Mouse (Mus musculus): Measurements from ENCODE around the gene Hist1h3e. TPM values are rescaled to one million over a fixed set of nuclear protein-coding genes. Genes with fewer than 3 reads are reported as not detected.
"Not testable (repeated sequence)": the region's sequence is repeated elsewhere in the genome, so short reads cannot be mapped to it uniquely, and the experiment has no call there.

Hist1h3e gene
- polyA plus RNA-seq, 1 experiment from 2014 or later = 5.0 TPM

DNA sequence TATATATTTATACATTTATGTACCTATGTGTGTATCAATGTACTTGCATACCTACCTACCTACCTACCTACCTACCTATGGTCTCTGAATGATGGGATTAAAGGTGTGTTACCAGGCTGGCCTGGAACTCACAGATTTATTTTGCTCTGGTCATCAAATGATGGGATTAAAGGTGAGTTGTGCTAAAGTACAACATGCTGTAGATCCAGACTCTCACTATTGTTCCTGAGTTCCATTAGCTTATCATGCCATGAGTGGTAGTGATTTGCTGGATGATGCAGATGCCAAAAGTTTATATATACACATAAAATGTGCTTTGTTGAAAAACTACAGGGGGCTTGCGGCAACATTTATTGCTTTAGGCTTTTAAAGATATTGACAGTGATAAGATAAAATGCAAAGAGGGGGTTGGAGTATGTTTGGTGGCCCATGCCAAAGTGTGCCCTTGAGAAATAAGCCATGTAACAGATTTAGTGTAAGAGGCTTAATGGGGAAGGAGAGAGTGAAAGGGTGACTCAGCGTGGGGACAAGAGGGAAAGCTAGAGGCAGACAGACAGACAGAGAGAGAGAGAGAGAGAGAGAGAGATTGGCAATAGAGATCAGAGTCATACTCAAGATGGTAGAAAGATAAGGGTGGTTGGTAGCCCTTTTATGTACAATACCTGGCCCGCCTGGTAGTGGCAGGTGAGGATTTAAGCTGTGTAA, 25.0 kb downstream of the Hist1h3e start:
- Histone ChIP-seq H3K36me3 (ENCODE audit: insufficient read depth, low read length) (no peaks in the 10 kb centered on the region), H3K27ac (no peak overlapping the region), H3K4me1 (replicated peaks; ENCODE audit: insufficient read depth, low read length) (peaks cover 11% of the 10 kb centered on the region), H3K27me3 (ENCODE audit: insufficient read depth, low read length) (no peaks in the 10 kb centered on the region), H3K4me2 (ENCODE audit: low read length) (peak overlapping the region; percentile 70), H3K9me3 (replicated peaks; ENCODE audit: low read length) (no peaks in the 10 kb centered on the region), H3K9ac (ENCODE audit: low read depth, low read length) (no peak overlapping the region), H3K4me3 (replicated peaks; ENCODE audit: low read depth, low read length) (peak overlapping the region; percentile 43; the same call in 1 of the 2 replicates)
- DNase-seq (ENCODE audit: low spot score) (no peak), ATAC-seq (replicated peaks; ENCODE audit: low FRiP score, low read depth) (no peak)
- 78% methylated on average over 3 of the region's 3 CpGs for WGBS
- TF ChIP-seq CTCF (IDR thresholded peaks at IDR 0.05; ENCODE audit: low read depth) = no peak

DNA sequence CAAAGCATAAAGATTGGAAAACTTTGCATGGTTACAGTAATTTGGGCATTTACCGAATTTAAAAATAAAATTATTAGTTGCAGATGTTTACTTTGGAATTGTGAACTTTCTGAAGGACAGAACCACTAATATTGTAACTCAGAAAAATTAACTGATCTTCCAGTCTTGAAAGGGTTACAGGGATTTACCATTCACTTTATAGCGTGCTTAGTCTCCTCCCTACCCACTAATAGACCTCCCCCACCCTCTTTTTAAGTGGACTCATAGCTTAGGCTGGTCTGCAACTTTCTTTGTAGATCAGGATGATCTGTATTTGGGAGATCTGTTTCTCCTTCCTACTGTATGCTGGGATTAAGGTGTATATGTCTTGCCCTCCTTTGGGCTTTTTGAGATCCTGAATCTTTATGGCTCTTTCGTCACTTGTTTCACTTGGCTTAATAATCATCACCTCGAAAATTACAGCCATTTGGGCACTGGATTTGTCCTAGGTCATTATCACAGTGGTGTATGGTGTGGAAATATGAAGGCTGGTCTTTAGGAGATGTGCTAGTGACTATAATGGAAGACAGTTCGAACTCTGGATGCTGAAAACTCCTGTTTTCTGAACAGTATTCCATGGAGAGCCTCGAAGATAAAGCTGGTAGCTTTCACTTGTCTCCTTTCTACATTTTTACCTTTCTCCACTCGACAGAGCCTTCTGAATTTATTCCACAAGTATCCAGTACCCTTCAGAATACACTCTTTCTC, 25.9 kb downstream of the Hist1h3e start:
- peak overlapping the region; percentile 43; the same call in 1 of the 2 replicates for H3K9ac ChIP-seq (ENCODE audit: low read depth, low read length)
- no peak for TF ChIP-seq CTCF (IDR thresholded peaks at IDR 0.05; ENCODE audit: low read depth)
- H3K4me2 ChIP-seq (ENCODE audit: low read length) = peak overlapping the region; percentile 70
- WGBS = 13% methylated on average over 7 of the region's 7 CpGs
- no peaks in the 10 kb centered on the region for H3K36me3 ChIP-seq (ENCODE audit: insufficient read depth, low read length)
- H3K27me3 ChIP-seq (ENCODE audit: insufficient read depth, low read length) = no peaks in the 10 kb centered on the region
- no peak overlapping the region for H3K27ac ChIP-seq
- peak; percentile 53 for DNase-seq (ENCODE audit: low spot score)
- no peak for ATAC-seq (replicated peaks; ENCODE audit: low FRiP score, low read depth)
- peaks cover 13% of the 10 kb centered on the region for H3K4me1 ChIP-seq (replicated peaks; ENCODE audit: insufficient read depth, low read length)
- H3K4me3 ChIP-seq (replicated peaks; ENCODE audit: low read depth, low read length) = peak overlapping the region; percentile 43
- H3K9me3 ChIP-seq (replicated peaks; ENCODE audit: low read length) = no peaks in the 10 kb centered on the region

DNA sequence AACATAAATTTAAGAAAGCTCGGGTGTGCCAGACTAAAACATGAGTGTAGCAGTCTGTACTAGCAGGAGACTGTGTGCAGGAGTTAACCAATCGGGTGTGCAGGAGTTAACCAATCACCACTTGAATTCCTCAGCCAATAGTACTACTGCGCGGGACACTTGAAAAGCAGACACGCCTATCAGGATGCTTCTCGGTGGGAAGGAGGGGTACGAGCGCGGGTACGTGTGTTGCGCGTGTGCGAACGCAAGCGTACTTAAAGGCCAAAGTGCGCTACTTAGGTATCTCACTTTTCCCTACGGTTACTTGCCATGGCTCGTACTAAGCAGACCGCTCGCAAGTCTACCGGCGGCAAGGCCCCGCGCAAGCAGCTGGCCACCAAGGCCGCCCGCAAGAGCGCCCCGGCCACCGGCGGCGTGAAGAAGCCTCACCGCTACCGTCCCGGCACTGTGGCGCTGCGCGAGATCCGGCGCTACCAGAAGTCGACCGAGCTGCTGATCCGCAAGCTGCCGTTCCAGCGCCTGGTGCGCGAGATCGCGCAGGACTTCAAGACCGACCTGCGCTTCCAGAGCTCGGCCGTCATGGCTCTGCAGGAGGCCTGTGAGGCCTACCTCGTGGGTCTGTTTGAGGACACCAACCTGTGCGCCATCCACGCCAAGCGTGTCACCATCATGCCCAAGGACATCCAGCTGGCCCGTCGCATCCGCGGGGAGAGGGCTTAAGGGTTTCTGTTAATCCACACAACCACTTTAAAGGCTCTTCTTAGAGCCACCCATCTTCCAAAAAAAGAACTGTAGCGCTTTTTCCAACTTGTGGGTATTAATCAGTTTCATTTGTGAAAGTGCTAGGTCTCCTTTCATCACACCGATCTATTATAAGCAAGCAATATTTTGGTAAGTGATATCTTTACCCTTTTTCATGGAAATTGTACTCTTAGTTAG, 26.8 kb downstream of the Hist1h3e start, which contains the start of gene Hist1h3g:
Gene Hist1h3g, plus strand, starts transcription at position 286 of the 939 bp plus-strand sequence.
- H3K36me3 ChIP-seq (ENCODE audit: insufficient read depth, low read length); H3K9me3 ChIP-seq (replicated peaks; ENCODE audit: low read length); H3K27me3 ChIP-seq (ENCODE audit: insufficient read depth, low read length): not testable (repeated sequence)
- Histone ChIP-seq H3K27ac (peak within 1 kb of the TSS; percentile 81), H3K4me2 (ENCODE audit: low read length) (peak within 1 kb of the TSS; percentile 70), H3K9ac (ENCODE audit: low read depth, low read length) (peak within 1 kb of the TSS; percentile 48), H3K4me1 (replicated peaks; ENCODE audit: insufficient read depth, low read length) (peaks cover 13% of the 10 kb centered on the region), H3K4me3 (replicated peaks; ENCODE audit: low read depth, low read length) (peak within 1 kb of the TSS; percentile 43)
- peak; percentile 85 for ATAC-seq (replicated peaks; ENCODE audit: low FRiP score, low read depth)
- DNase-seq (ENCODE audit: low spot score) = peak; percentile 99
- WGBS = under 1% methylated on average over 41 of the region's 62 CpGs

DNA sequence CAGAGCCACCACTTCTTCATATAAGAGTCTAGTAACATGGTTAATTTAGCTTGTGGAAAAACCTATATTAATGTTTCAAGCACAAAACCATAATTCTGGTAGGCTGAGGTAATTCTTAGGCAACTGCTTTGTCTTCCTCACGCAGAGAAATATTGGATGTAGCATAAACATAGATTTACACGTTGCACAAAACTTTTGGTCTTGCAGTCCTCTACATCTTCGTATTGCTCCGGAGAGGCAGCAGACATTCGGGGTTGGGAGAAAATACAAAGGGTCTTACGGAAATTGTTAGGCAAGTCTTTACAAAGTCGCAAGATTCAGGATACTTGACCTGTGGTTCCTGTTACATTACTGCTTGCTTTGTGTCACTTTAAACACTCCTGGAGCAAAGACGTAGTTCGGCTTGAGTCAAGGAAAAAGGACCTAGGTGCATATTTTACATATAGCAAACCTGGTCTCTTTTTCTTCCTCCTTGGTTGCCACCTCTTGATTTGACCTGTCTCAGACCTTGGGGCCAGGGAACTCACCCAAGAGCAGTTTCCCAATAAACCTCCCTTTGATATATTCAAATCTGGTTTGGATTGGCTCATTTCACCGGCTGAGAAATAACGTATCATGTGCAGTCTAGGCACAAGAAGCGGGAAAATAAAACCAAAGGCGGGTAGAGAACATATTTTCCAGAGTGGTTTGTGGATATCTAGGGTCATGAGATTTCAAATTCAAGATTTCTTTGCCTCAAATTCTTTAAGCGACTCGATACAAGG, 27.6 kb downstream of the Hist1h3e start:
- Histone ChIP-seq H3K27me3 (ENCODE audit: insufficient read depth, low read length) (no peaks in the 10 kb centered on the region), H3K9me3 (replicated peaks; ENCODE audit: low read length) (no peaks in the 10 kb centered on the region), H3K9ac (ENCODE audit: low read depth, low read length) (peak overlapping the region; percentile 48), H3K36me3 (ENCODE audit: insufficient read depth, low read length) (no peaks in the 10 kb centered on the region), H3K4me2 (ENCODE audit: low read length) (peak overlapping the region; percentile 70), H3K4me3 (replicated peaks; ENCODE audit: low read depth, low read length) (peak overlapping the region; percentile 43), H3K27ac (peak overlapping the region; percentile 81), H3K4me1 (replicated peaks; ENCODE audit: insufficient read depth, low read length) (peaks cover 13% of the 10 kb centered on the region)
- no peak for TF ChIP-seq CTCF (IDR thresholded peaks at IDR 0.05; ENCODE audit: low read depth)
- 1% methylated on average over 15 of the region's 15 CpGs for WGBS
- peak; percentile 18 for DNase-seq (ENCODE audit: low spot score)
- ATAC-seq (replicated peaks; ENCODE audit: low FRiP score, low read depth) = 0 out of 2 replicates have a peak, but pooled peaks have one; percentile 3

DNA sequence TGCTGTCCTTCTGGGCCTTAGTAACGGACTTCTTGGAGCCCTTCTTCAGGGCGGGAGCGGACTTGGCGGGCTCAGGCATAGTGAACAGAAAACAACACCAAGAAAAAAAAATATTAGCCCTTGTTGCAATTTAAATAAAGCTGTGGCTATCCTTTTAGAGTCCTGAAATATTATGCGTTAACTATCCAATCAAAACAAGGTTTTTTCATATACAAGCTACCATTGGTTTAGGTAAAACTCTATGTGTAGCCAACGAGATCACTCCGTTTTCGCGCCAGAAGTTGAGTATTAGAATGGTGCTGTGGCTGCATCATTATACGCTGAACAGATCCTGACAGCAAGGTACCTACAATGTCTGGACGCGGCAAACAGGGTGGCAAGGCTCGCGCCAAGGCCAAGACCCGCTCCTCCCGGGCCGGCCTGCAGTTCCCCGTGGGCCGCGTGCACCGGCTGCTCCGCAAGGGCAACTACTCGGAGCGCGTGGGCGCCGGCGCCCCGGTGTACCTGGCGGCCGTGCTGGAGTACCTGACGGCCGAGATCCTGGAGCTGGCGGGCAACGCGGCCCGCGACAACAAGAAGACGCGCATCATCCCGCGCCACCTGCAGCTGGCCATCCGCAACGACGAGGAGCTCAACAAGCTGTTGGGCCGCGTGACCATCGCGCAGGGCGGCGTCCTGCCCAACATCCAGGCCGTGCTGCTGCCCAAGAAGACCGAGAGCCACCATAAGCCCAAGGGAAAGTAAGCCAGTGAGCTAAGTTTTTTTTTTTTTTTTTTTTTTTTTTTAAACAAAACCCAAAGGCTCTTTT, 28.4 kb downstream of the Hist1h3e start, which contains the start of gene Hist1h2af:
Gene Hist1h2af, plus strand, starts transcription at position 347 of the 808 bp plus-strand sequence.
- peaks cover 13% of the 10 kb centered on the region for H3K4me1 ChIP-seq (replicated peaks; ENCODE audit: insufficient read depth, low read length)
- H3K9ac ChIP-seq (ENCODE audit: low read depth, low read length) = peak within 1 kb of the TSS; percentile 78
- H3K36me3 ChIP-seq (ENCODE audit: insufficient read depth, low read length); H3K27me3 ChIP-seq (ENCODE audit: insufficient read depth, low read length); H3K9me3 ChIP-seq (replicated peaks; ENCODE audit: low read length): not testable (repeated sequence)
- WGBS = 1% methylated on average over 25 of the region's 53 CpGs
- peak within 1 kb of the TSS; percentile 97 for H3K27ac ChIP-seq
- DNase-seq (ENCODE audit: low spot score) (peak; percentile 97), ATAC-seq (replicated peaks; ENCODE audit: low FRiP score, low read depth) (peak; percentile 16; the same call in 1 of the 2 replicates)
- H3K4me3 ChIP-seq (replicated peaks; ENCODE audit: low read depth, low read length) = peak within 1 kb of the TSS; percentile 49
- peak within 1 kb of the TSS; percentile 70 for H3K4me2 ChIP-seq (ENCODE audit: low read length)
